Mouse (Mus musculus) myocyte (in vitro differentiated cells): ENCODE data around the gene Nsun2.

Experiments
- MAX ChIP-seq: IDR thresholded peaks from one replicate; pipeline ENCODE4 v1.6.1; 2011; ENCODE audit warnings: low read depth, mild to moderate bottlenecking, control low read depth
- MYOD1 ChIP-seq, 3 experiments: IDR thresholded peaks; one replicate each; pipeline ENCODE4 v1.6.1; 2011; ENCODE audit warnings: control low read depth in 2 of 3, low read depth in 2 of 3, mild to moderate bottlenecking in 2 of 3, moderate library complexity in 1 of 3; ENCODE audit not compliant: insufficient read length in 2 of 3, control insufficient read depth in 1 of 3
- POLR2A ChIP-seq: IDR thresholded peaks from one replicate; pipeline ENCODE4 v1.6.1; 2011; ENCODE audit warnings: low read depth, mild to moderate bottlenecking, control low read depth, moderate library complexity; ENCODE audit not compliant: insufficient read length
- USF1 ChIP-seq: IDR thresholded peaks from one replicate; pipeline ENCODE4 v1.6.1; 2011; ENCODE audit warnings: low read depth, mild to moderate bottlenecking, control low read depth, moderate library complexity

DNA sequence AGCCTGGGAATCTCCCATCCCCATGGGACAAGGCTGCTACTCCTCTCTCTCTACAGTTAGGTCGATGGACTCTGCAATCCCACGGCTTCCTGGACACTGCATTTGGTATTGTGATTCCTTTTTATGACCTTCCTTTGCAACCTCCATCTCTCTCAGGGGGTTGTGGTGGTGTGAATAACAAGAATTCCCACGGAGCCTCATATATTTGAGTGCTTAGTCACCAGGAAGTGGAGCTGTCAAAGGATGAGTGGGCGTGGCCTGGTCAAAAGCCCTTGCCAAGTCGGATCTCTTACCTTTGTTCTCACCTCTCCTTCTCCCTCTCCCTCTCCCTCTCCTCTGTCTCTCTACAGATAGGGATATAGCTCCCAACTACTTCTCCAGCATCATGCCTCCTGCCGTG is 52.3 kb downstream of the Nsun2 start:
- TF ChIP-seq MYOD1 (IDR thresholded peaks at IDR 0.05; ENCODE audit: control insufficient read depth in 1 of 3, insufficient read length in 2 of 3, low read depth in 2 of 3) (no peak), POLR2A (no peak), USF1 (no peak), MAX (no peak)
